Mouse (Mus musculus) Patski (cell line): Measurements from ENCODE around the gene Shc1. TPM values are rescaled to one million over a fixed set of nuclear protein-coding genes. Genes with fewer than 3 reads are reported as not detected.
A peak's percentile ranks its signal among the peaks of the same experiment; 100 is the strongest.
"Not testable (repeated sequence)": the region's sequence is repeated elsewhere in the genome, so short reads cannot be mapped to it uniquely, and the experiment has no call there.

Experiments
- ATAC-seq: fragments of 100-300 bp; one replicate; pipeline ENCODE4 v1.8.0; 2021
- CTCF ChIA-PET: fragments of 350-600 bp; sonication (Branson Sonifier 250); formaldehyde crosslinking; loops from one replicate; lab custom pipeline; 2022; ENCODE audit warnings: inconsistent platforms; lab: Charles Lee
- POLR2A ChIA-PET: fragments of 350-600 bp; sonication (Branson Sonifier 250); formaldehyde crosslinking; loops from one replicate; lab custom pipeline; 2022; ENCODE audit warnings: antibody characterized with exemption, inconsistent platforms; lab: Charles Lee
- DNase-seq: peaks from one replicate; pipeline ENCODE4 v3.0.0-alpha.2; 2011; ENCODE audit warnings: low read depth, low spot score
- H3K27me3 ChIP-seq: fragments of 371-371 bp; one replicate; pipeline ENCODE4 v1.5.1; 2021
- CTCF ChIP-seq: fragments of 100-300 bp; IDR thresholded peaks from one replicate; pipeline ENCODE4 v1.5.1; 2021
- in situ Hi-C: fragments of 300-500 bp; cut with MboI; formaldehyde crosslinking; loops from 3 replicates; pipeline ENCODE4 v1.11.1; 2018; ENCODE audit warnings: low pct_unique_long_range_greater_than_20kb, mixed read lengths
- polyA plus RNA-seq: library from polyadenylated mRNA; unstranded; gene quantifications from one replicate; pipeline ENCODE4 v1.2.3, GENCODE M21; 2021

Gene Shc1
- polyA plus RNA-seq, 1 experiment from 2014 or later, result 174 TPM

DNA sequence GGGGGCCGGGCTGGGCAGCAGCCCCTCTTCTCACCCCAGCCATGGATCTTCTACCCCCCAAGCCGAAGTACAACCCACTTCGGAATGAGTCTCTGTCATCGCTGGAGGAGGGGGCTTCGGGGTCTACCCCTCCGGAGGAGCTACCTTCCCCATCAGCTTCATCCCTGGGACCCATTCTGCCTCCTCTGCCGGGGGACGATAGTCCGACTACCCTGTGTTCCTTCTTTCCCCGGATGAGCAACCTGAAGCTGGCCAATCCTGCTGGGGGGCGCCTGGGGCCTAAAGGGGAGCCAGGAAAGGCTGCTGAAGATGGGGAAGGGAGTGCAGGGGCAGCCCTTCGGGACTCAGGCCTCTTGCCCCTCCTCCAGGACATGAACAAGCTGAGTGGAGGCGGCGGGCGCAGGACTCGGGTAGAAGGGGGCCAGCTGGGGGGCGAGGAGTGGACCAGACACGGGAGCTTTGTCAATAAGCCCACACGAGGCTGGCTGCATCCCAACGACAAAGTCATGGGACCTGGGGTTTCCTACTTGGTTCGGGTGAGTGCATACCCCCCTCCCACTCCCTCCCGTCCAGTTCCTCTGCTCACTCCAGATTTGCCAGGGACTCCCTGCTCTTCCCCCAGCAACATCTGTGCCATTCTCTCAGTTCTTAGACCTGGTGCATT lies 3.7 kb downstream of the Shc1 start:
- DNase-seq (no peak), ATAC-seq (no peak)
- in situ Hi-C loops, result no loop called here
- ChIA-PET POLR2A (interaction anchor here (0.8 to 4.2 kb wide), 7 partner anchors 8 to 37 kb away, joined by 3 to 56 read pairs (median 5); partner anchors contain the start of genes Pbxip1, Pygo2 and Zbtb7b), CTCF (interaction anchor here (0.9 to 3.7 kb wide), 5 partner anchors 12 to 35 kb away, joined by 3 to 22 read pairs (median 6); no protein-coding TSS in a partner anchor)
- no peaks in the 10 kb centered on the region for H3K27me3 ChIP-seq
- TF ChIP-seq CTCF, result no peak

DNA sequence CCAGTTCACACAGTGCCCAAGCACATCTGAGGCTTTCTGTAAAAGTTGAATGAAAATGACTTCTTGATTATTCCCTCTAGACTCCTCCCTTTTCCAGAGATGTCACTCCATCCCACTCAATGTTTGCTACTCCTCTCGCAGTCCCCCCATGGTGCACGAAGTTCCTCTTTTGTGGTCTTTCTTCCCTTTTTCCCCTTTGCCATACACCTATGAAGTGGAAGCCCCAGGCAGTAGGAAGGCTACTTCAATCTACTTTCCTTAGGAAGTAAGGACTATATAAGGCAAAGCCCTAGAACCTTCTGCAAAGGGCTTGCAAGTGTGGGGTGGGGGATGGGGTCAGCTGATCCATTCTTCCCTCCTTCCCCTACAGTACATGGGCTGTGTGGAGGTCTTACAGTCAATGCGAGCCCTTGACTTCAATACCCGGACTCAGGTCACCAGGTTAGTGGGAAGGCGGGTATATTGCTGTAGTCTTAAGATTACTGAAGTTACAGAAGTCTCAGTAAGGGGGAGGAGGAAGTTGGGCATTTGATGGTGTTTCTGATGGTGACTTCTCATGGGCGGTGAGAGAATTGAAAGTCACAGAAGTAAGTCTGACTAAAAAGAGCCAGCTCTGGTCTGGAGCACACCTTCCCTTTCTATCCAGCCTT lies 4.4 kb downstream of the Shc1 start:
- no peak for TF ChIP-seq CTCF
- ATAC-seq, result no peak
- ChIA-PET POLR2A (interaction anchor here (1.1 to 4.2 kb wide), 5 partner anchors 8 to 36 kb away, joined by 3 to 56 read pairs (median 6); partner anchors contain the start of genes Pbxip1, Pygo2 and Zbtb7b), CTCF (interaction anchor here (1.0 to 3.7 kb wide), 5 partner anchors 9 to 34 kb away, joined by 3 to 22 read pairs (median 5); no protein-coding TSS in a partner anchor)
- H3K27me3 ChIP-seq, result no peaks in the 10 kb centered on the region
- in situ Hi-C loops, result no loop called here
- DNase-seq, result no peak

DNA sequence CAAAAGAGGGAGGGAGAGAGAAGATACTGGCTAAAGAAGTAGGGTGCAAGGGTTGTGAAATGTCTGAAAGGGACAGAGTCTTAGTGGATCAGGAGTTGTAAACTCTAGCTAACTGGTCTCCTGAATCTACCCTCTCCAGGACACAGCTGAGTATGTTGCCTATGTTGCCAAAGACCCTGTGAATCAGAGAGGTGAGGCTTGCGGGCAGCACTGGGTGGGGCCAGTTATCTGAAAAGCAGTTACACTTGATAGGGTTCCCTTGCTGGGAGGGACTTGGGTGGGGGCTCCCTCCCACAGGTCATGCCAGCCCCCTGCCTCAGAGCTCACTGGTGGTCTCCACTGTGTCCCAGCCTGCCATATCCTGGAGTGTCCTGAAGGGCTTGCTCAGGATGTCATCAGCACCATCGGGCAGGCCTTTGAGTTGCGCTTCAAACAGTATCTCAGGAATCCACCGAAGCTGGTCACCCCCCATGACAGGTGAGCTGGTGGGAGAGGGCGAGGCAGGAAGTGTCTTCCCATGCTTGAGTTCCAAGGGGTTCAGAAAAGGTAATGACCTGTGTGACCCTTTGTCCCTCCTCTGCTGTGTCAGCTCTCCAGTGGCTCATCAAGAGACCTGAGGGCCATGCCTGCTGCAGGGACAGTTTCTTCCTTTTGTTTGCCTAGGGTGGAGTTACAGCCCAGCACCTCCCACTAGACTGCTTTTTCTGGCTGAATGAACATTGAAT lies 6.3 kb downstream of the Shc1 start:
- TF ChIP-seq CTCF, result no peak
- ChIA-PET POLR2A (no interaction called here), CTCF (no interaction called here)
- in situ Hi-C loops, result no loop called here
- DNase-seq (no peak), ATAC-seq (no peak)
- no peaks in the 10 kb centered on the region for H3K27me3 ChIP-seq

DNA sequence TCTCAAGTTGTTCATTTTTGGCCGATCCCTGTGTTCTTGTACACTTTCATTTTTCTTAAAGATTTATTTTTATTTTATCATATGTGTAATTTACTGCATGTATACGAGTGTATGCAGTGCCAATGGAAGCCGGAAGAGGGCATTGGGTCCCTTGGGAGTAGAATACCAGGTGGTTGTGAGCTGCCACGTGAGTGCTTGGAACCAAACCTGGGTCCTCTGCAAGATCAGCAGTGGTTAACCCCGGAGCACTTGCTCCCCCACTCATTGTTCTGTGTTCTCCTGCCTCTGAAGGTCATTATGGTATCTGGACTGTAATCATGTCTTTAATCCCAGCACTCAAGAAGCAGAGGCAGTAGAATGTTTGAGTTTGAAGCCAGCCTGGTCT lies 6.9 kb downstream of the Shc1 start:
- ATAC-seq (no peak), DNase-seq (no peak)
- TF ChIP-seq CTCF, result no peak
- in situ Hi-C loops, result no loop called here
- CTCF ChIA-PET, result interaction anchor here (1.4 kb wide), 1 partner anchor 29 kb away, joined by 7 read pairs; no protein-coding TSS in a partner anchor
- no peaks in the 10 kb centered on the region for H3K27me3 ChIP-seq
- POLR2A ChIA-PET, result no interaction called here

DNA sequence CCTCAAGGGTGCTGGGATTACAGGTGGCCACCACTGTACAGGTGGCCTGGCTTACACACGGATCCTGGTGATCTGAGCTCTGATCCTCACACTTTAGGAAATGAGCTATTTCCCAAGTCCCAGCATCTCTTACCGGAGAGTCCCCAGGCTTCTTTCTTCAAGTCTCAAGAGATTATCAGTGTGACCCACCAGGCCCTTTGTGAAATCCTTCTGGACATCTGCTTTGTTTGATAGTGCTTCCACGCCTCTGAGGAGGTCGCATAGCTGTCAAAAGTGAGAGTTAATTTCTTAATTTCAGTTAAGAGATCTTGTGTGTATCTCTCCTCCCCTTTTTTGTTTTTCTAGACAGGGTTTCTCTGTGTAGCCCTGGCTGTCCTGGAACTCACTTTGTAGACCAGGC lies 7.6 kb downstream of the Shc1 start:
- no peaks in the 10 kb centered on the region for H3K27me3 ChIP-seq
- POLR2A ChIA-PET, result no interaction called here
- DNase-seq (no peak), ATAC-seq (no peak)
- no peak for TF ChIP-seq CTCF
- CTCF ChIA-PET, result interaction anchor here (1.4 kb wide), 1 partner anchor 30 kb away, joined by 7 read pairs; no protein-coding TSS in a partner anchor
- in situ Hi-C loops, result no loop called here

DNA sequence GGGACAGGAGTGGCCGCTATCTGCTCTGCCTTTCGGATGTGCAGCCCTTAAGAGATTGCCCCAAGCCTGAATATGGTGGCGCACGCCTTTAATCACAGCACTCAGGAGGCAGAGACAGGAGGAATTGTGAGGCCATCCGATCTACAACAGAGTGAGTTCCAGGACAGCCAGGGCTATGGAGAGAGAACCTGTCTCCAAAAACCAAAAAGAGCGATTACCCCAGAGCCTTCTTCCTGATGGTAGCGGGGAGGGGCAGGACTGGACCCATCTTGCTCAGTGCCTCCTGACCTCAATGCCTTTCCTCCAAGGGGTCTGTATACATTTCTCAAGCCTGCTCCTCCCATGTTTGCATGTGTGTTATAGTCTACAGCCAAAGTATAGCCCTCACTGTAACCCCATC lies 10.8 kb downstream of the Shc1 start:
- POLR2A ChIA-PET, result interaction anchor here (1.3 kb wide), 1 partner anchor 12 kb away, joined by 3 read pairs; no protein-coding TSS in a partner anchor
- in situ Hi-C loops, H3K27me3 ChIP-seq, ATAC-seq, CTCF ChIA-PET, DNase-seq: not testable (repeated sequence)

DNA sequence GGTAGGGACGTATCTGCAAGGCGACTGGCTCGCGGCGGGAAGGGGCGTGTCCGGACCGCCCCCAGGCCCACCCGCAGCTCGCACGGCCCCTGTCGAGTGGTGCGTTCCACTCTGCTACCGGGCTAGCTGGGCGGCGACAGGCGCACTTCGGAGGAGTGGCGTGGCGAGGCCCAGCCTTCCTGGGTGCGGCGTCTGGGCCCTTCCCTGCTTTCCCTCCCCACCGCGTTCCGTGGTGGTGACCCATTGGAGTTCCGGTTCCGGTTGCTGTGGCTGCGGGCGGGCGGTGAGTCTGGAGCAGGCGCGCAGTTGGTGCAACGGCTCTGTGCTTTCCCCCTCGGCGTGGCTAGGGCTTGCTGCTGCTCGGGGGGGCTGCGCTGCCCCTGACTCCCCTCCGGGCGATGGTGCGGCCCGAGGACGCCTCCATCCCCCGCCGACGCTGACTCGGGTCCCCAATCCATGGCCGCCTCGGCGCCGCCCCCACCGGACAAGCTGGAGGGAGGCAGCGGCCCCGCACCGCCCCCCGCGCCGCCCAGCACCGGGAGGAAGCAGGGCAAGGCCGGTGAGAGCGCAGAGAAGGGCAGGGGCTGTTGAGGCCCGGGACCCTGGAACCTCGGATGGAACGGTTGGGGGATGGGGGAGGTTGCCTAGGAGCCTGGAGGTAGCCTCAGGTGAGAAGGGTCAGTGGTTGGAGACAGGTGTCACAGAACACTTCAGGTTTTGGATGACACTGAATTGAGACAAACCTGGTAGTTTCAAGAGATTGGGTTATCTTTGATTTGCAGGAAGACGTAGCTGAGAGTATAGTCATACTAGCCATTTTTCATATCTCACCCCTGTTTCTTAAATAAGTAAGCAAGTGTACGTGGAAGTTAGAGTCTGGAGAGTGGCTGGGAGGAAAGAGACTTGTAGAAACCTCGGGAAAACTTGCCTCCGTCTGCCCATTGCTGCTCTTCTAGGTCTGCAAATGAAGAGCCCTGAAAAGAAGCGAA lies 12.2 kb downstream of the Shc1 start, which contains the start of gene Pygo2:
Pygo2 (plus strand) TSS at position 44 of the 989 bp plus-strand sequence.
- no peak for TF ChIP-seq CTCF
- CTCF ChIA-PET, result interaction anchor here (0.7 to 1.7 kb wide), 6 partner anchors 7 to 76 kb away, joined by 3 to 5 read pairs (median 3); no protein-coding TSS in a partner anchor
- POLR2A ChIA-PET, result interaction anchor here (1.0 to 3.3 kb wide), 5 partner anchors 8 to 18 kb away, joined by 3 to 19 read pairs (median 3); no protein-coding TSS in a partner anchor
- in situ Hi-C loops, result no loop called here
- ATAC-seq, result peak; percentile 95
- no peaks in the 10 kb centered on the region for H3K27me3 ChIP-seq
- DNase-seq, result peak; percentile 84

DNA sequence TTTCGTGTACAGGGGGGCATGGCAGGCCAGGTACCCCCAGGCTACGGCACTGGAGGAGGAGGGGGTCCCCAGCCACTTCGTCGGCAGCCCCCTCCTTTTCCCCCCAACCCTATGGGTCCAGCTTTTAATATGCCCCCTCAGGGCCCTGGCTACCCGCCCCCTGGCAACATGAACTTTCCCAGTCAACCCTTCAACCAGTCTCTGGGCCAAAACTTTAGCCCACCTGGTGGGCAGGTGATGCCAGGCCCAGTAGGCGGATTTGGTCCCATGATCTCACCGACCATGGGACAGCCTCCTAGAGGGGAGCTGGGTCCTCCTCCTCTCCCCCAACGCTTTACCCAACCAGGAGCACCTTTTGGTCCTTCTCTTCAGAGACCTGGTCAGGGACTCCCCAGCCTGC lies 14.4 kb downstream of the Shc1 start:
- TF ChIP-seq CTCF, result no peak
- in situ Hi-C loops, result no loop called here

DNA sequence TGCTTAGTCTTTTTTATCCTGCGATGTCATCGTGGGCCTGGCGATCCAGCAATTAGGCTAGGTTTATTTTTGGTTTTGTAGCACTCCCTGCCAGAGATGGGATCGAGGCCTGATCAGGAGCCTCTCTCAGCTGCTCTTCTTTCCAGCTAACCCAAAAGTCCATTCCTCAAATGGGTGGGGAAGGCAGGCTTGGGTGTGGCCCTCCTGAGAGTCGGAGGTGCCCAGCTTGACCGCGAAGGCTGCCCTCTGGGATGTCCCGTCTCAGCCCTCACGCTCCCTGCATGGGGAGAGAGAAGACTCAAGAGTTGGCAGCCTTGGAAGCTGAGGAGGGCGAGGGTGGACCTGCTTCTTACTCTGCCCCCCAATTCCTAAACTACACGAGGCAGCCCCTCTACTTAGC lies 16.3 kb downstream of the Shc1 start:
- ChIA-PET CTCF (interaction anchor here (0.7 to 1.6 kb wide), 5 partner anchors 13 to 47 kb away, joined by 3 to 5 read pairs (median 3); no protein-coding TSS in a partner anchor), POLR2A (interaction anchor here (3.1 kb wide), 1 partner anchor 14 kb away, joined by 29 read pairs; no protein-coding TSS in a partner anchor)
- no peaks in the 10 kb centered on the region for H3K27me3 ChIP-seq
- DNase-seq, result no peak
- ATAC-seq, result no peak
- in situ Hi-C loops, result no loop called here
- no peak for TF ChIP-seq CTCF

More for the DNA sequence above, 14.4 kb downstream of the Shc1 start:
- ATAC-seq (no peak), DNase-seq (no peak)
- ChIA-PET CTCF (interaction anchor here (1.2 to 1.7 kb wide), 2 partner anchors 9 to 23 kb away, joined by 4 to 5 read pairs; no protein-coding TSS in a partner anchor), POLR2A (interaction anchor here (1.3 to 3.3 kb wide), 2 partner anchors 11 to 13 kb away, joined by 3 to 19 read pairs; no protein-coding TSS in a partner anchor)
- no peaks in the 10 kb centered on the region for H3K27me3 ChIP-seq
